11 mouse cellular contexts compared by ENCODE assay signal in genomic region chr14:39471236-39471981, GRCm38 (mm10). TPM values are rescaled to one million over a fixed set of nuclear protein-coding genes. Genes with fewer than 3 reads are reported as not detected.
DNase-seq lines count a peak whose midpoint lies in the region; ATAC-seq lines count a peak whose summit lies in the region.
"Had no signal": no experiment of that assay in that cellular context is flagged by ENCODE, and none has a peak within 500 bp of the region (broad histone marks: within the 10 kb centered on the region; RNA-seq: fewer than 3 reads in every experiment).

No protein-coding gene starts in this region.

- H3K4me2 ChIP-seq in kidney, embryonic 15.5 days: peak overlapping the region; percentile 88
- peak overlapping the region; percentile 91 for H3K4me2 ChIP-seq in forebrain, embryonic 14.5 days (ENCODE audit: low read length)
- H3K4me2 ChIP-seq in midbrain, embryonic 16.5 days (ENCODE audit: low read length): peak overlapping the region; percentile 68

- H3K4me1 ChIP-seq in kidney, embryonic 15.5 days: peaks cover 23% of the 10 kb centered on the region
- H3K4me1 ChIP-seq in forebrain, embryonic 14.5 days (ENCODE audit: control insufficient read depth, insufficient read depth, low read length): peaks cover 2% of the 10 kb centered on the region; the same call in 1 of the 2 replicates
- H3K4me1 ChIP-seq in midbrain, embryonic 16.5 days (ENCODE audit: control insufficient read depth, insufficient read depth, low read length): peaks cover 20% of the 10 kb centered on the region

- no peak for DNase-seq in kidney, adult 11 months
- DNase-seq in cerebellum, adult 8-10 months: peak; percentile 35
- DNase-seq in forebrain, embryonic 14.5 days (ENCODE audit: low spot score): peak; percentile 45
- DNase-seq in urinary bladder, postnatal 4 days (ENCODE audit: low spot score in 2 of 2): no peak
- DNase-seq in spleen, postnatal 4 days (ENCODE audit: low spot score in 2 of 2): no peak
- no peak for DNase-seq in adrenal gland, adult 8-10 months

- peak; percentile 38; the same call in 1 of the 2 replicates for ATAC-seq in kidney, embryonic 15.5 days (replicated peaks; ENCODE audit: low FRiP score)
- ATAC-seq in forebrain, embryonic 14.5 days: peak; percentile 28; the same call in 1 of the 2 replicates
- peak; percentile 19; the same call in 1 of the 2 replicates for ATAC-seq in midbrain, embryonic 16.5 days

- H3K4me3 ChIP-seq in kidney, embryonic 15.5 days (replicated peaks): peak overlapping the region; percentile 57
- H3K4me3 ChIP-seq in forebrain, embryonic 14.5 days (ENCODE audit: low read depth, low read length): peak overlapping the region; percentile 69
- H3K4me3 ChIP-seq in midbrain, embryonic 16.5 days (ENCODE audit: low read depth, low read length): peak overlapping the region; percentile 75
- H3K4me3 ChIP-seq: erythroblast, embryonic 14.5 days had no signal

- H3K9me3 ChIP-seq in kidney, embryonic 15.5 days (replicated peaks): no peaks in the 10 kb centered on the region
- H3K9me3 ChIP-seq in forebrain, embryonic 14.5 days (replicated peaks; ENCODE audit: control insufficient read depth, low read length): no peaks in the 10 kb centered on the region
- H3K9me3 ChIP-seq in midbrain, embryonic 16.5 days (replicated peaks; ENCODE audit: control insufficient read depth, low read length, poor library complexity, severe bottlenecking): no peaks in the 10 kb centered on the region

- H3K9ac ChIP-seq in kidney, embryonic 15.5 days: no peak overlapping the region
- H3K9ac ChIP-seq in forebrain, embryonic 14.5 days (ENCODE audit: low read length): peak overlapping the region; percentile 85
- H3K9ac ChIP-seq in midbrain, embryonic 16.5 days (ENCODE audit: low read depth, low read length): peak overlapping the region; percentile 92

- H3K27me3 ChIP-seq in kidney, embryonic 15.5 days: peaks cover 89% of the 10 kb centered on the region
- 0 out of 2 replicates have a peak, but pooled peaks cover 4% of the 10 kb centered on the region for H3K27me3 ChIP-seq in forebrain, embryonic 14.5 days (replicated peaks; ENCODE audit: control insufficient read depth, insufficient read depth, low read length)
- H3K27me3 ChIP-seq in midbrain, embryonic 16.5 days (ENCODE audit: control insufficient read depth, insufficient read depth, low read depth, low read length): no peaks in the 10 kb centered on the region

- 6% methylated on average over 12 of the region's 12 CpGs for WGBS in kidney, embryonic 15.5 days
- WGBS in forebrain, embryonic 14.5 days: 7% methylated on average over 12 of the region's 12 CpGs
- WGBS in midbrain, embryonic 16.5 days: 2% methylated on average over 12 of the region's 12 CpGs

- H3K27ac ChIP-seq in kidney, embryonic 15.5 days: no peak overlapping the region
- H3K27ac ChIP-seq in forebrain, embryonic 14.5 days (ENCODE audit: low read depth, low read length): peak overlapping the region; percentile 90; the same call in 1 of the 2 replicates
- peak overlapping the region; percentile 98 for H3K27ac ChIP-seq in midbrain, embryonic 16.5 days (ENCODE audit: low read length)

- no peaks in the 10 kb centered on the region for H3K36me3 ChIP-seq in kidney, embryonic 15.5 days
- H3K36me3 ChIP-seq in forebrain, embryonic 14.5 days (ENCODE audit: control insufficient read depth, insufficient read depth, low read length): no peaks in the 10 kb centered on the region
- no peaks in the 10 kb centered on the region for H3K36me3 ChIP-seq in midbrain, embryonic 16.5 days (ENCODE audit: control insufficient read depth, insufficient read depth, low read length)

RNA-seq across cellular contexts. Expression of gene Nrg3, which starts 1.5 kb away (rescaled TPM):
- polyA plus RNA-seq in kidney, embryonic 15.5 days (2015; fragmentation: Nextera tagmentation; extraction: Ambion mirVana): 0.75 and 1.00 TPM in 2 replicates
- polyA plus RNA-seq in forebrain, embryonic 14.5 days (2014; fragmentation: Nextera tagmentation; extraction: Ambion mirVana): 3.2 and 5.7 TPM in 2 replicates
- 12.9 and 14.5 TPM in 2 replicates for polyA plus RNA-seq in midbrain, embryonic 16.5 days (2015; fragmentation: Nextera tagmentation; extraction: Ambion mirVana)
- 10 to 100 TPM in 1 of 4 experiments, 1 to 10 TPM in 3; 3.7 to 10.8 (median 6.6) TPM for total RNA-seq in adrenal gland, adult 8-10 months (2022)
- total RNA-seq: ES-E14 had no signal
- polyA plus RNA-seq: erythroblast, embryonic 14.5 days; limb, embryonic 11.5 days had no signal

Comparison
In these comparisons a context has a peak if more than half of its experiments do, and no peak if none do; other contexts are left out.
1. DNase-seq: peak in cerebellum, adult 8-10 months (single experiment) and forebrain, embryonic 14.5 days (single experiment); none in kidney, adult 11 months (single experiment), urinary bladder, postnatal 4 days (0 of 2), spleen, postnatal 4 days (0 of 2) and adrenal gland, adult 8-10 months (single experiment).
2. Peak in every context shown above with its lines, with median percentiles within 50 percentile points of each other: ATAC-seq, H3K4me2 ChIP-seq and H3K4me3 ChIP-seq.